Mouse (Mus musculus) T-cell, adult 2 months (primary cell): Measurements from ENCODE around the gene Ifitm3.

Source experiments
- DNase-seq: peaks from one replicate; pipeline ENCODE4 v3.0.0; 2022; ENCODE audit warnings: low spot score

The Ifitm3 gene

DNA sequence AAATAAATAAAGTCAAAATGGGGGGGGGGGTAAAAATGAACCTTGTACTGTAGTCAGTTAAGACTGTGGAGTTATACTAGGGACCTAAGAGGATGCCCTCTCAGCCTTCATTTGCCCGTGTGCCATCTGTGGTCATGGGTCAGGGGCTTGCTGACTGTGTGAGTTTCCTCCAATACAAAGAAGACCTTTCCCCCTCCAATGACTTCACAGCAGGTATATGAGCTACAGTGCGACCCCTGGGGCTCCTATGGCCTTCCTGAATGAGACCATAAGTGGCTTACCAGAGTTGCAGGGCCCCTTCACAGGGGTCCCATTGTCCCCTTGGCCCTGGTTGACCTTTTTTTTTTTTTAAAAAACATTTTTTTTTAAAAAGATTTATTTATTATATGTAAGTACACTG, 49.2 kb downstream of the Ifitm3 start:
- DNase-seq = no peak

DNA sequence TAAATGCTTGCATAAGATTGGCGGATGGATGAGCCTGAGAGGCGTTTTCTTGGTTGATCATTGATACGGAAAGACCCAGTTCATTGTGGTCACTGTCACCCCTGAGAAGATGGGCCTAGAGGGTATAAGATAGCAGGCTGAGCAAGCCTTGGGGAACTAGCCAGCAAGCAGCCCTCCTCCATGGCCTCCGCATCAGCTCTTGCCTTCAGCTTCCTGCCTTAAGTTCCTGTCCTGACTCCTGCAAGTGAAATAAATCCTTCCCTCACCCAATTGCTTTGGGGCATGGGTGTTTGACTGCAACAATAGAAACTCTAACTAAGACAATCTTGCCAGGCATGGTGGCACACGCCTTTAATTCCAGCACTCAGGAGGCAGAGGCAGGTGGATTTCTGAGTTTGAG, 50.5 kb downstream of the Ifitm3 start:
- DNase-seq = no peak
